Mouse (Mus musculus): Measurements from ENCODE around the gene Slc45a2. TPM values are rescaled to one million over a fixed set of nuclear protein-coding genes. Genes with fewer than 3 reads are reported as not detected.
"Not testable (repeated sequence)": the region's sequence is repeated elsewhere in the genome, so short reads cannot be mapped to it uniquely, and the experiment has no call there.

Gene Slc45a2
- polyA plus RNA-seq, 1 experiment from 2014 or later, result 0.06 TPM

GRCm38 (mm10) chr15:10962601-10963000, 37.9 kb upstream of the Slc45a2 start:
- H3K4me1 ChIP-seq (replicated peaks; ENCODE audit: control insufficient read depth, insufficient read depth, low read length), result no peaks in the 10 kb centered on the region
- ATAC-seq, result no peak
- no peak overlapping the region for H3K4me3 ChIP-seq (replicated peaks; ENCODE audit: low read length)
- H3K9ac ChIP-seq (replicated peaks; ENCODE audit: low read depth, low read length), result no peak overlapping the region
- H3K27ac ChIP-seq (ENCODE audit: low read length), result no peak overlapping the region
- no peaks in the 10 kb centered on the region for H3K36me3 ChIP-seq (ENCODE audit: control insufficient read depth, insufficient read depth)
- 94% methylated on average over 2 of the region's 2 CpGs for WGBS
- no peak overlapping the region for H3K4me2 ChIP-seq (ENCODE audit: low read length)
- no peaks in the 10 kb centered on the region for H3K9me3 ChIP-seq (ENCODE audit: control insufficient read depth, low read length)
- no peaks in the 10 kb centered on the region for H3K27me3 ChIP-seq (replicated peaks; ENCODE audit: control insufficient read depth, insufficient read depth, low read length)

GRCm38 (mm10) chr15:10969439-10969838, 31.1 kb upstream of the Slc45a2 start:
- Histone ChIP-seq H3K27ac (ENCODE audit: low read length) (no peak overlapping the region), H3K36me3 (ENCODE audit: control insufficient read depth, insufficient read depth) (no peaks in the 10 kb centered on the region), H3K9ac (replicated peaks; ENCODE audit: low read depth, low read length) (no peak overlapping the region), H3K27me3 (replicated peaks; ENCODE audit: control insufficient read depth, insufficient read depth, low read length) (no peaks in the 10 kb centered on the region), H3K4me3 (replicated peaks; ENCODE audit: low read length) (no peak overlapping the region), H3K9me3 (ENCODE audit: control insufficient read depth, low read length) (no peaks in the 10 kb centered on the region), H3K4me2 (ENCODE audit: low read length) (no peak overlapping the region), H3K4me1 (replicated peaks; ENCODE audit: control insufficient read depth, insufficient read depth, low read length) (no peaks in the 10 kb centered on the region)
- WGBS, result 86% methylated on average over 3 of the region's 3 CpGs
- ATAC-seq, result no peak

GRCm38 (mm10) chr15:10970777-10971176, 29.7 kb upstream of the Slc45a2 start:
- Histone ChIP-seq H3K4me2 (ENCODE audit: low read length) (no peak overlapping the region), H3K9me3 (ENCODE audit: control insufficient read depth, low read length) (no peaks in the 10 kb centered on the region), H3K27ac (ENCODE audit: low read length) (no peak overlapping the region), H3K36me3 (ENCODE audit: control insufficient read depth, insufficient read depth) (no peaks in the 10 kb centered on the region), H3K4me3 (replicated peaks; ENCODE audit: low read length) (no peak overlapping the region), H3K9ac (replicated peaks; ENCODE audit: low read depth, low read length) (no peak overlapping the region), H3K27me3 (replicated peaks; ENCODE audit: control insufficient read depth, insufficient read depth, low read length) (no peaks in the 10 kb centered on the region), H3K4me1 (replicated peaks; ENCODE audit: control insufficient read depth, insufficient read depth, low read length) (no peaks in the 10 kb centered on the region)
- no peak for ATAC-seq
- WGBS, result 87% methylated on average over 5 of the region's 5 CpGs

GRCm38 (mm10) chr15:10977151-10977550, 23.4 kb upstream of the Slc45a2 start:
- peaks cover 6% of the 10 kb centered on the region; the same call in 1 of the 2 replicates for H3K4me1 ChIP-seq (replicated peaks; ENCODE audit: control insufficient read depth, insufficient read depth, low read length)
- H3K27ac ChIP-seq (ENCODE audit: low read length), result no peak overlapping the region
- H3K9me3 ChIP-seq (ENCODE audit: control insufficient read depth, low read length), result no peaks in the 10 kb centered on the region
- ATAC-seq, result no peak
- no peak overlapping the region for H3K4me3 ChIP-seq (replicated peaks; ENCODE audit: low read length)
- H3K27me3 ChIP-seq (replicated peaks; ENCODE audit: control insufficient read depth, insufficient read depth, low read length), result no peaks in the 10 kb centered on the region
- H3K9ac ChIP-seq (replicated peaks; ENCODE audit: low read depth, low read length), result no peak overlapping the region
- H3K36me3 ChIP-seq (ENCODE audit: control insufficient read depth, insufficient read depth), result no peaks in the 10 kb centered on the region
- no peak overlapping the region for H3K4me2 ChIP-seq (ENCODE audit: low read length)

- Histone ChIP-seq H3K27me3 (replicated peaks; ENCODE audit: control insufficient read depth, insufficient read depth, low read length) (no peaks in the 10 kb centered on the region), H3K27ac (ENCODE audit: low read length) (no peak overlapping the region), H3K4me2 (ENCODE audit: low read length) (peak overlapping the region; percentile 77), H3K9ac (replicated peaks; ENCODE audit: low read depth, low read length) (no peak overlapping the region), H3K9me3 (ENCODE audit: control insufficient read depth, low read length) (no peaks in the 10 kb centered on the region), H3K4me1 (replicated peaks; ENCODE audit: control insufficient read depth, insufficient read depth, low read length) (peaks cover 8% of the 10 kb centered on the region; the same call in 1 of the 2 replicates), H3K36me3 (ENCODE audit: control insufficient read depth, insufficient read depth) (no peaks in the 10 kb centered on the region), H3K4me3 (replicated peaks; ENCODE audit: low read length) (no peak overlapping the region)
- ATAC-seq, result no peak
- WGBS, result 55% methylated on average over 2 of the region's 2 CpGs
These were observed 19.8 kb upstream of the Slc45a2 start for GRCm38 (mm10) chr15:10980712-10981111.

- H3K36me3 ChIP-seq (ENCODE audit: control insufficient read depth, insufficient read depth), result no peaks in the 10 kb centered on the region
- WGBS, result under 1% methylated on average over 52 of the region's 52 CpGs
- H3K4me3 ChIP-seq (replicated peaks; ENCODE audit: low read length), result peak within 1 kb of the TSS; percentile 79
- peak within 1 kb of the TSS; percentile 82 for H3K9ac ChIP-seq (replicated peaks; ENCODE audit: low read depth, low read length)
- peak within 1 kb of the TSS; percentile 81 for H3K27ac ChIP-seq (ENCODE audit: low read length)
- H3K27me3 ChIP-seq (replicated peaks; ENCODE audit: control insufficient read depth, insufficient read depth, low read length), result no peaks in the 10 kb centered on the region
- ATAC-seq, result peak; percentile 99
- H3K9me3 ChIP-seq (ENCODE audit: control insufficient read depth, low read length), result no peaks in the 10 kb centered on the region
- peaks cover 8% of the 10 kb centered on the region; the same call in 1 of the 2 replicates for H3K4me1 ChIP-seq (replicated peaks; ENCODE audit: control insufficient read depth, insufficient read depth, low read length)
- H3K4me2 ChIP-seq (ENCODE audit: low read length), result peak within 1 kb of the TSS; percentile 77
These were observed 19.0 kb upstream of the Slc45a2 start, which contains the start of gene Amacr for GRCm38 (mm10) chr15:10981377-10982063. Gene Amacr (plus strand): TSS chr15:10981756.

- H3K27ac ChIP-seq (ENCODE audit: low read length), result peak overlapping the region; percentile 81
- ATAC-seq, result peak; percentile 22
- H3K4me1 ChIP-seq (replicated peaks; ENCODE audit: control insufficient read depth, insufficient read depth, low read length), result peaks cover 8% of the 10 kb centered on the region; the same call in 1 of the 2 replicates
- whole genome bisulfite sequencing, result 5% methylated on average over 6 of the region's 6 CpGs
- H3K9ac ChIP-seq (replicated peaks; ENCODE audit: low read depth, low read length), result peak overlapping the region; percentile 82
- peak overlapping the region; percentile 79 for H3K4me3 ChIP-seq (replicated peaks; ENCODE audit: low read length)
- no peaks in the 10 kb centered on the region for H3K36me3 ChIP-seq (ENCODE audit: control insufficient read depth, insufficient read depth)
- H3K27me3 ChIP-seq (replicated peaks; ENCODE audit: control insufficient read depth, insufficient read depth, low read length), result no peaks in the 10 kb centered on the region
- H3K9me3 ChIP-seq (ENCODE audit: control insufficient read depth, low read length), result no peaks in the 10 kb centered on the region
- peak overlapping the region; percentile 77 for H3K4me2 ChIP-seq (ENCODE audit: low read length)
These were observed 18.5 kb upstream of the Slc45a2 start for GRCm38 (mm10) chr15:10982064-10982435.

GRCm38 (mm10) chr15:10985756-10986155, 14.8 kb upstream of the Slc45a2 start:
- Histone ChIP-seq H3K36me3 (ENCODE audit: control insufficient read depth, insufficient read depth) (no peaks in the 10 kb centered on the region; the same call in 1 of the 2 replicates), H3K27ac (ENCODE audit: low read length) (no peak overlapping the region), H3K9ac (replicated peaks; ENCODE audit: low read depth, low read length) (no peak overlapping the region), H3K27me3 (replicated peaks; ENCODE audit: control insufficient read depth, insufficient read depth, low read length) (no peaks in the 10 kb centered on the region), H3K4me3 (replicated peaks; ENCODE audit: low read length) (no peak overlapping the region), H3K9me3 (ENCODE audit: control insufficient read depth, low read length) (no peaks in the 10 kb centered on the region), H3K4me2 (ENCODE audit: low read length) (no peak overlapping the region), H3K4me1 (replicated peaks; ENCODE audit: control insufficient read depth, insufficient read depth, low read length) (peaks cover 8% of the 10 kb centered on the region; the same call in 1 of the 2 replicates)
- ATAC-seq, result no peak
- WGBS, result 88% methylated on average over 6 of the region's 6 CpGs

- not testable (repeated sequence) for H3K9me3 ChIP-seq (ENCODE audit: control insufficient read depth, low read length)
- WGBS, result 77% methylated on average over 2 of the region's 2 CpGs
These were observed 14.0 kb upstream of the Slc45a2 start for GRCm38 (mm10) chr15:10986477-10986876.

More at GRCm38 (mm10) chr15:10986477-10986876, 14.0 kb upstream of the Slc45a2 start:
- ATAC-seq; H3K4me3 ChIP-seq (replicated peaks; ENCODE audit: low read length); H3K27ac ChIP-seq (ENCODE audit: low read length); H3K36me3 ChIP-seq (ENCODE audit: control insufficient read depth, insufficient read depth); H3K4me1 ChIP-seq (replicated peaks; ENCODE audit: control insufficient read depth, insufficient read depth, low read length); H3K9ac ChIP-seq (replicated peaks; ENCODE audit: low read depth, low read length); H3K27me3 ChIP-seq (replicated peaks; ENCODE audit: control insufficient read depth, insufficient read depth, low read length); H3K4me2 ChIP-seq (ENCODE audit: low read length): not testable (repeated sequence)

Measured in forebrain, embryonic 16.5 days (tissue).